Mouse (Mus musculus) urinary bladder, adult 2 months (tissue): ENCODE data around the gene Nfic. TPM values are rescaled to one million over a fixed set of nuclear protein-coding genes. Genes with fewer than 3 reads are reported as not detected.

Experiments
- DNase-seq: peaks from one replicate; pipeline ENCODE4 v3.0.0; 2022; ENCODE audit warnings: low spot score
- polyA plus RNA-seq: library from polyadenylated mRNA; depleted of rRNA; stranded (reverse); fragments of >200 nt; gene quantifications from 2 replicates; pipeline ENCODE4 v1.2.3, GENCODE M21; 2012

The Nfic gene
- polyA plus RNA-seq, 1 experiment, result 28.4 TPM

GRCm38 (mm10) chr10:81485479-81486018, 30.1 kb upstream of the Nfic start:
- no peak for DNase-seq

GRCm38 (mm10) chr10:81485060-81485449, 29.6 kb upstream of the Nfic start:
- no peak for DNase-seq

GRCm38 (mm10) chr10:81484441-81485059, 29.1 kb upstream of the Nfic start:
- DNase-seq, result no peak

GRCm38 (mm10) chr10:81483983-81484382, 28.5 kb upstream of the Nfic start:
- DNase-seq, result no peak

GRCm38 (mm10) chr10:81482533-81482889, 27.1 kb upstream of the Nfic start, which contains the start of gene Celf5:
TSS of gene Celf5 (minus strand) at chr10:81482709.
- DNase-seq, result no peak

GRCm38 (mm10) chr10:81481605-81482532, 26.4 kb upstream of the Nfic start:
- no peak for DNase-seq

GRCm38 (mm10) chr10:81474461-81474860, 19.0 kb upstream of the Nfic start:
- no peak for DNase-seq

GRCm38 (mm10) chr10:81473003-81473451, 17.6 kb upstream of the Nfic start:
- DNase-seq, result no peak

- DNase-seq, result no peak
Measured at GRCm38 (mm10) chr10:81472403-81473002, 17.1 kb upstream of the Nfic start.

GRCm38 (mm10) chr10:81470454-81470853, 15.0 kb upstream of the Nfic start:
- DNase-seq, result no peak

GRCm38 (mm10) chr10:81469253-81469652, 13.8 kb upstream of the Nfic start:
- DNase-seq, result no peak

- peak; percentile 17 for DNase-seq
Measured at GRCm38 (mm10) chr10:81467670-81468235, 12.3 kb upstream of the Nfic start.

GRCm38 (mm10) chr10:81466881-81467280, 11.4 kb upstream of the Nfic start:
- DNase-seq, result peak; percentile 15

GRCm38 (mm10) chr10:81466066-81466465, 10.6 kb upstream of the Nfic start:
- peak; percentile 16 for DNase-seq

GRCm38 (mm10) chr10:81465265-81465645, 9.8 kb upstream of the Nfic start:
- peak; percentile 18 for DNase-seq

- peak; percentile 23 for DNase-seq
Measured at GRCm38 (mm10) chr10:81464405-81465264, 9.2 kb upstream of the Nfic start.

GRCm38 (mm10) chr10:81463531-81463930, 8.1 kb upstream of the Nfic start:
- no peak for DNase-seq

GRCm38 (mm10) chr10:81462917-81463316, 7.5 kb upstream of the Nfic start:
- DNase-seq, result no peak

GRCm38 (mm10) chr10:81462415-81462804, 7.0 kb upstream of the Nfic start:
- DNase-seq, result peak; percentile 18

- peak; percentile 17 for DNase-seq
Measured at GRCm38 (mm10) chr10:81461673-81462414, 6.4 kb upstream of the Nfic start.
